Mouse (Mus musculus): ENCODE data around the gene Arhgap42. TPM values are rescaled to one million over a fixed set of nuclear protein-coding genes. Genes with fewer than 3 reads are reported as not detected.

The Arhgap42 gene
- polyA plus RNA-seq, 1 experiment from 2014 or later = 12.3 TPM

DNA sequence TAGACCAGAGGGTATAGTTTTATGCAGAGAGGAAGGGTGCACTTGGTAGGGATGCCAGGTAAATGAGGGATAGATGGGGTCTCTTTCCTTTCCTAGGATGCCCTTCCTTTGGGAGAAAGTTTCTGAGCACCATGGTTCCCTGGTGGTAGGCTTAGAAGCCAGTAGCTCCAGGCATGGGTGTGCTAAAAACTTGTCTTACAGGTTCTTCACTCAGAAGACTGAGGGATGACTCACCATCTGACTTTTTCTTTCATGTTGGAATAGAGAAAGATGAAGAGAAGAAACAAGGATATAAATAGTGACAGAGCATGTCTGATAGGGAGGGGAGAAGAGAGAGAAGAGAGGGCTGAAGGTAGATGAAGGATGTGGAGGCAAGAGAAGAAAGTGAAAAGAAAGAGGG is 7.1 kb upstream of the Arhgap42 start:
- no peak overlapping the region for H3K4me2 ChIP-seq (ENCODE audit: low read length)
- no peak overlapping the region for H3K27ac ChIP-seq (ENCODE audit: low read depth, low read length)
- H3K36me3 ChIP-seq (ENCODE audit: control insufficient read depth, insufficient read depth, low read length) = no peaks in the 10 kb centered on the region
- no peak overlapping the region for H3K4me3 ChIP-seq (ENCODE audit: low read depth, low read length)
- ATAC-seq (no peak), DNase-seq (ENCODE audit: low spot score) (no peak)
- H3K27me3 ChIP-seq (replicated peaks; ENCODE audit: control insufficient read depth, insufficient read depth, low read length) = no peaks in the 10 kb centered on the region
- no peak overlapping the region for H3K9ac ChIP-seq (ENCODE audit: low read length)
- no peaks in the 10 kb centered on the region for H3K9me3 ChIP-seq (replicated peaks; ENCODE audit: control insufficient read depth, low read length)
- no peaks in the 10 kb centered on the region for H3K4me1 ChIP-seq (ENCODE audit: control insufficient read depth, insufficient read depth, low read length)

DNA sequence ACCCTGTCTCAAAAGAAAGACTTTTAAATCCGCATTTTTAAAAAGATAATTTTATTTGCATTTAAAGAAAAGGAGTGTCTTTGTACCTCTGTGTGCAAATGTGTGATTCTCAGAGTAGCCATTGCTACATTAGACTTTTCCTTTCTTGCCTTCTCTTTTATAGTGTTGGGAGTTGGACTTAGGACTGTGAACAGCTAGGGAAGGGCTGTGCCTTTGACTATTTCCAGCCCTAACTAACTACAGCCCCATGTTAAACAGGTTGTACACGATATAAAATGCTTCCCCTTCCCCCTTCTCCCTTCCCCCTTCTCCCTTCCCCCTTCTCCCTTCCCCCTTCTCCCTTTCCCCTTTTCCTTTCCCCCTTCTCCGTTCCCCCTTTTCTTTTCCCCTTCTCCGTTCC is 4.9 kb upstream of the Arhgap42 start:
- H3K4me1 ChIP-seq (ENCODE audit: control insufficient read depth, insufficient read depth, low read length) = no peaks in the 10 kb centered on the region
- H3K27ac ChIP-seq (ENCODE audit: low read depth, low read length) = no peak overlapping the region
- ATAC-seq (no peak), DNase-seq (ENCODE audit: low spot score) (no peak)
- H3K4me2 ChIP-seq (ENCODE audit: low read length) = no peak overlapping the region
- no peaks in the 10 kb centered on the region for H3K27me3 ChIP-seq (replicated peaks; ENCODE audit: control insufficient read depth, insufficient read depth, low read length)
- no peak overlapping the region for H3K4me3 ChIP-seq (ENCODE audit: low read depth, low read length)
- no peak overlapping the region for H3K9ac ChIP-seq (ENCODE audit: low read length)
- H3K36me3 ChIP-seq (ENCODE audit: control insufficient read depth, insufficient read depth, low read length) = no peaks in the 10 kb centered on the region
- 83% methylated on average over 4 of the region's 4 CpGs for WGBS
- H3K9me3 ChIP-seq (replicated peaks; ENCODE audit: control insufficient read depth, low read length) = no peaks in the 10 kb centered on the region

DNA sequence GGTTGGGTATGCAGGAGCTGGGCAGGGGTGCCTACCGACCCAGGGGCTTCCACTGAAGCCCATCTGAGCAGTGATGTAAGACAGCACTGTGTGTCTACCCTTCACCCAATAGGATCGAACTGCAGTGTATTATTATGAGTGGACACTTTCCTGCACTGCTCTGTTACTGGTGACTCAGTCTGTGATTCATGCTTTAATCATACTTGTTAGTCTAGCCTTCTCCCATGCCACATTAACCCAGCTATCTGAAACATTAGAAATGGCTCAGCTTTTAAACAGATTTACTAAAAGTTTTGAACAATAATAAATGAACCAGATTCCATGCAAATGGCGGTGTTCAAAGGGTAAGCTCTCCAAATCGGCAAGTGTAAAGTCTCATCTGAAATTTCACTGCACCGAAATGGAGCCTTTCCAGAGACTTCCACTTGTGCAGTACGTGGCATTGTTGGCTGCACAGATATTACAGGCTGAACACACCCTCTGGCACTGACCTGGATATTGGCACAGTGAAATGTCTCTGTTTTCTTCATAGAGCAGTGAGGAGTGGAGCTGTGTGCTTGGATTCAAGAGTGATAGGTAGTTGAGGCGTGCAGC is 2.4 kb upstream of the Arhgap42 start:
- Histone ChIP-seq H3K36me3 (ENCODE audit: control insufficient read depth, insufficient read depth, low read length) (no peaks in the 10 kb centered on the region), H3K27me3 (replicated peaks; ENCODE audit: control insufficient read depth, insufficient read depth, low read length) (no peaks in the 10 kb centered on the region), H3K9ac (ENCODE audit: low read length) (no peak overlapping the region), H3K4me3 (ENCODE audit: low read depth, low read length) (no peak overlapping the region), H3K4me2 (ENCODE audit: low read length) (no peak overlapping the region), H3K4me1 (ENCODE audit: control insufficient read depth, insufficient read depth, low read length) (peaks cover 5% of the 10 kb centered on the region; the same call in 1 of the 2 replicates), H3K27ac (ENCODE audit: low read depth, low read length) (no peak overlapping the region), H3K9me3 (replicated peaks; ENCODE audit: control insufficient read depth, low read length) (no peaks in the 10 kb centered on the region)
- WGBS = 86% methylated on average over 7 of the region's 7 CpGs
- ATAC-seq (no peak), DNase-seq (ENCODE audit: low spot score) (no peak)

DNA sequence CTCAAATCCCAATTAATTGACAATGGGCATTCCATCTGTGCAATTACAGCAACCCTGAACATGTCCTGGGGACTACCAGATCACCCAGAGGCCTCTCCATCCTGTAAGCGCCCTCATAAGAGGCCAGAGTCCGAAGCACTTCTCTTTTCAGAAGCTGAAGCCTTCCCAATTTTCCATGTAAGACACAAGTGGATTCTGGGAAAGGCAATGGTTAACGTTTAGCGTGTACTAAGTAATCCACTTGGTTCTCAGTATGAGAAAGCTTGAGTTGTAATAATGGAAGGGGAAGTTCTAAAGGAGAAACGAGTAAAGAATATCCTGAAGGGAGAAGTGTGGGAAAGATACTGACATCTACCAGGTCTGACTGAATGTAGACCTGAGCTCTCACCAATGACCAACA is 1.4 kb downstream of the Arhgap42 start:
- Histone ChIP-seq H3K36me3 (ENCODE audit: control insufficient read depth, insufficient read depth, low read length) (no peaks in the 10 kb centered on the region), H3K9me3 (replicated peaks; ENCODE audit: control insufficient read depth, low read length) (no peaks in the 10 kb centered on the region), H3K4me3 (ENCODE audit: low read depth, low read length) (peak overlapping the region; percentile 81; the same call in 1 of the 2 replicates), H3K27me3 (replicated peaks; ENCODE audit: control insufficient read depth, insufficient read depth, low read length) (no peaks in the 10 kb centered on the region), H3K9ac (ENCODE audit: low read length) (no peak overlapping the region), H3K4me1 (ENCODE audit: control insufficient read depth, insufficient read depth, low read length) (peaks cover 5% of the 10 kb centered on the region; the same call in 1 of the 2 replicates), H3K4me2 (ENCODE audit: low read length) (peak overlapping the region; percentile 64), H3K27ac (ENCODE audit: low read depth, low read length) (no peak overlapping the region)
- ATAC-seq (no peak), DNase-seq (ENCODE audit: low spot score) (no peak)
- 40% methylated on average over 5 of the region's 5 CpGs for WGBS

DNA sequence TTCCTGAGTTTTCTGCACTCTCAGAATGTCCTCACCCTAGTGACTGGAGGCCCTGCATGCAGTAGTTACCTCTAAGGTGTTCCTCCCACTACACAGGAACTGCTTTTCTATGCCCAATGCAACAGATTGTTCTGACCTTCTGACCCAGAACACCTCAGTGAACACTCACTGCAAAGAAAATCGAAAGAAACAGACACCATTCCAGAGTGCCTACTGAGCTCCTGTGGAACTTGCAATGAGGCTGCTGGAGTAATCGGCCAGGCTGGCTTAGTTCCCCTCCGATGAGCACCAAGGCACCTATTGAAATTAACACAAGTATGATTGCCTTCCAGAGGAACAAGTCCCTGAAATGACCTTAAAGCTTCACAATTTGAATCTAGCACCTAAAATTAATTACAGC is 9.2 kb downstream of the Arhgap42 start:
- Histone ChIP-seq H3K4me1 (ENCODE audit: control insufficient read depth, insufficient read depth, low read length) (no peaks in the 10 kb centered on the region), H3K9ac (ENCODE audit: low read length) (no peak overlapping the region), H3K4me3 (ENCODE audit: low read depth, low read length) (no peak overlapping the region), H3K27me3 (replicated peaks; ENCODE audit: control insufficient read depth, insufficient read depth, low read length) (no peaks in the 10 kb centered on the region), H3K4me2 (ENCODE audit: low read length) (no peak overlapping the region), H3K27ac (ENCODE audit: low read depth, low read length) (no peak overlapping the region), H3K9me3 (replicated peaks; ENCODE audit: control insufficient read depth, low read length) (no peaks in the 10 kb centered on the region), H3K36me3 (ENCODE audit: control insufficient read depth, insufficient read depth, low read length) (no peaks in the 10 kb centered on the region)
- ATAC-seq (no peak), DNase-seq (ENCODE audit: low spot score) (no peak)
- WGBS = 33% methylated on average over 3 of the region's 3 CpGs

DNA sequence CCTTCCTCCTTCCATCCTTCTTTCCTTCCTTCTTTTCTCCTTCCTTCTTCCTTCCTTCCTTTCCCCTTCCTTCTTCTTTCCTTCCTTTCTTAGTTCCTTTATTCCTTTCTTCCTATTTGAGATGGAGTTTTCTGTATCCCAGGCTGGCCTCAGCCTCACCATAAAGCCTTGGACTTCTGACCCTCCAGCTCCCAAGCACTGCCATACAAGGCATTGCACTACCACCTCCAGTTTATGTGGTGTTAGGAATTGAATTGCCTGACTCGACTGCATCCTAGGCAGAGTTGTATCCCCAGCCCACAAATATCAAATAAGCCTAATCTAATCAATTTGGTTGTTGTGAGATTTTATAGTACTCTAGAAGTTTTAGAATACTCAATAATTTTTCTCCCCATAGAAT is 14.1 kb downstream of the Arhgap42 start:
- no peak overlapping the region for H3K4me3 ChIP-seq (ENCODE audit: low read depth, low read length)
- H3K27me3 ChIP-seq (replicated peaks; ENCODE audit: control insufficient read depth, insufficient read depth, low read length) = no peaks in the 10 kb centered on the region
- no peaks in the 10 kb centered on the region for H3K4me1 ChIP-seq (ENCODE audit: control insufficient read depth, insufficient read depth, low read length)
- no peak overlapping the region for H3K9ac ChIP-seq (ENCODE audit: low read length)
- WGBS = 85% methylated on average over 1 of the region's 1 CpGs
- no peak for ATAC-seq
- no peak overlapping the region for H3K27ac ChIP-seq (ENCODE audit: low read depth, low read length)
- H3K9me3 ChIP-seq (replicated peaks; ENCODE audit: control insufficient read depth, low read length) = no peaks in the 10 kb centered on the region
- H3K4me2 ChIP-seq (ENCODE audit: low read length) = no peak overlapping the region
- DNase-seq (ENCODE audit: low spot score) = no peak
- no peaks in the 10 kb centered on the region for H3K36me3 ChIP-seq (ENCODE audit: control insufficient read depth, insufficient read depth, low read length)

DNA sequence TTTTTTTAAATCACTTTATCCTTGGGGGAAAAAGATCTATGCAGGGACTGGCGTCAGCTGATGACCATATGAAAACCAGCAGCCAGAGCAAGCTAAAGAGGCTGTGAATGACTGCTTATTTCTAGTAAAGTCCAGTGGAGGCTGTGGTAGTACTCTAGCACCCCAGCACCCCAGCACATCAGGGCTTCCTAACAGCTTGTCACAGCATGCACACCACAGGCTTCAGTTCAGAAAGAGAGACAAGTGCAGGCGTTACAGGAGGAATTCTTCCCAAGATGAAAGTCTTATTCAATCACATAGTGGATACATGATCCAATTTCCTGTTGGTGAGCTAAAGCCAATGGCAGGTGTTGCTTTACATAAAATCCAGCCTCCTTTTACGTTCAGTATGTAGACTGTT is 15.5 kb downstream of the Arhgap42 start:
- no peak overlapping the region for H3K4me3 ChIP-seq (ENCODE audit: low read depth, low read length)
- H3K27ac ChIP-seq (ENCODE audit: low read depth, low read length) = no peak overlapping the region
- DNase-seq (ENCODE audit: low spot score) = no peak
- no peaks in the 10 kb centered on the region for H3K4me1 ChIP-seq (ENCODE audit: control insufficient read depth, insufficient read depth, low read length)
- H3K9me3 ChIP-seq (replicated peaks; ENCODE audit: control insufficient read depth, low read length) = no peaks in the 10 kb centered on the region
- H3K4me2 ChIP-seq (ENCODE audit: low read length) = no peak overlapping the region
- no peak for ATAC-seq
- H3K27me3 ChIP-seq (replicated peaks; ENCODE audit: control insufficient read depth, insufficient read depth, low read length) = no peaks in the 10 kb centered on the region
- WGBS = 60% methylated on average over 3 of the region's 3 CpGs
- no peak overlapping the region for H3K9ac ChIP-seq (ENCODE audit: low read length)
- no peaks in the 10 kb centered on the region for H3K36me3 ChIP-seq (ENCODE audit: control insufficient read depth, insufficient read depth, low read length)

DNA sequence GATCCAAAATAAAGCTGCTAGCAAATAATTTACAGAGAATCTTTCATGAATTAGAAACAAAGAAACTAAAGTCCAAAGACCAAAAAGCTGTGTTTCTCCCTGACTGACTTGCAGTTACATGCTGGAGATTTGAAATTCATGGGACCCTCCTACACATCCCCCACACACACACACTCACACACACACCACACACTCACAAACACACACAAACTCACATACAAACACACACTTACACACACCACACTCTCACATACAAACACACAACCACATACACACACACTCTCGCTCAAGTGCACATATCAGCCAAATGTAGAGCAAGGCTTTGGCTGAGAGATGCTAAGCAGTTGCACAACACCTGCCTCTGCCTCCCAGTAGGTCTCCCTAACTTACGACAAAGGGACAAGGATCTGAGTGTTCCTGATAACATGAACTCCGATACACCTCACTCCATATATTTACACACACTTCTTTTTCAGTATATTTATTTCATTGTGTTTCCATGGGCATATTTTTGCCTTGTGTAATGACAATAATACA is 16.9 kb downstream of the Arhgap42 start:
- DNase-seq (ENCODE audit: low spot score) (no peak), ATAC-seq (no peak)
- Histone ChIP-seq H3K9ac (ENCODE audit: low read length) (no peak overlapping the region), H3K9me3 (replicated peaks; ENCODE audit: control insufficient read depth, low read length) (no peaks in the 10 kb centered on the region), H3K4me2 (ENCODE audit: low read length) (no peak overlapping the region), H3K4me1 (ENCODE audit: control insufficient read depth, insufficient read depth, low read length) (no peaks in the 10 kb centered on the region), H3K4me3 (ENCODE audit: low read depth, low read length) (no peak overlapping the region), H3K36me3 (ENCODE audit: control insufficient read depth, insufficient read depth, low read length) (no peaks in the 10 kb centered on the region), H3K27me3 (replicated peaks; ENCODE audit: control insufficient read depth, insufficient read depth, low read length) (no peaks in the 10 kb centered on the region), H3K27ac (ENCODE audit: low read depth, low read length) (no peak overlapping the region)
- 89% methylated on average over 3 of the region's 3 CpGs for WGBS

DNA sequence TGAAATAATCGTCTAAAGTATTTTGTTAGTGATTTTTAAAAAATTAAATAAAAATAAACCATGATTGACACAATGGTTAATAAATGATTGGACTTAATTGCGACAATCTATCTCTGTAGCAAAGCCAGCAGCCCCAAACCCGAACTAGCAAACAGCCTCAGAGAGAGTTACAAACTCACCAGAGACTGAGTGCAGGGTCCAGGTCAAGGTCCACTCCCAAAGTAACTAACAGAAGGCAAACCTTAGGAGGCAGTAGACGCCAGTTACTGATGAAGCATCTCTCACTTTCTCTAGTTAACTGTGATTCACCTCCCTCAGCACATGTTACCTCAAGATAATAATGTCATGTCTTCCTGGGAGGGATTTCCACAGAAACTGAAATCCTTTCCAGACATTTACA is 17.7 kb downstream of the Arhgap42 start:
- no peak overlapping the region for H3K27ac ChIP-seq (ENCODE audit: low read depth, low read length)
- DNase-seq (ENCODE audit: low spot score) (no peak), ATAC-seq (no peak)
- H3K9me3 ChIP-seq (replicated peaks; ENCODE audit: control insufficient read depth, low read length) = no peaks in the 10 kb centered on the region
- no peak overlapping the region for H3K4me2 ChIP-seq (ENCODE audit: low read length)
- no peak overlapping the region for H3K9ac ChIP-seq (ENCODE audit: low read length)
- no peak overlapping the region for H3K4me3 ChIP-seq (ENCODE audit: low read depth, low read length)
- no peaks in the 10 kb centered on the region for H3K27me3 ChIP-seq (replicated peaks; ENCODE audit: control insufficient read depth, insufficient read depth, low read length)
- WGBS = 86% methylated on average over 4 of the region's 4 CpGs
- H3K4me1 ChIP-seq (ENCODE audit: control insufficient read depth, insufficient read depth, low read length) = no peaks in the 10 kb centered on the region
- H3K36me3 ChIP-seq (ENCODE audit: control insufficient read depth, insufficient read depth, low read length) = no peaks in the 10 kb centered on the region

Measured in forebrain, embryonic 14.5 days (tissue).